Mouse (Mus musculus) layer of hippocampus, adult 8-10 months (tissue): ENCODE measurements at regions not wholly inside any gene's neighbourhood (a gene's known extent, or its start where the extent isn't known, plus 50 kb on each side); places are given as distances from the start of the nearest gene placed in this dataset.
A peak's percentile ranks its signal among the peaks of the same experiment; 100 is the strongest.

Experiments
- DNase-seq, 2 experiments: peaks; one replicate each; pipeline ENCODE4 v3.0.0; 2022; ENCODE audit warnings: low spot score in 2 of 2

- peak in 1 of 2 experiments; percentile 3 for DNase-seq
Measured at GRCm38 (mm10) chr16:60815628-60816414, 210.5 kb upstream of the Epha6 start.

- no peak for DNase-seq
Measured at GRCm38 (mm10) chr16:60800746-60801145, 195.4 kb upstream of the Epha6 start.
